Mouse (Mus musculus) MEL (cell line): ENCODE data around the gene Gabbr1.

ENCODE experiments used
- CTCF ChIP-seq, 3 experiments: IDR thresholded peaks in 2 of 3; conservative IDR thresholded peaks in 1 of 3; 2 replicates each; pipeline ENCODE4 v1.5.1; 2011 to 2012; ENCODE audit warnings: low read length in 3 of 3, low read depth in 2 of 3, mild to moderate bottlenecking in 2 of 3, improper control_type of control experiment in 1 of 3, inconsistent platforms in 1 of 3, mixed read lengths in 1 of 3, moderate library complexity in 1 of 3; ENCODE audit not compliant: control insufficient read depth in 1 of 3, insufficient read depth in 1 of 3, poor library complexity in 1 of 3, severe bottlenecking in 1 of 3
- POLR2A ChIP-seq, 2 experiments: IDR thresholded peaks; 2 replicates each; pipeline ENCODE4 v1.6.1; 2011 to 2012; ENCODE audit warnings: low read length in 2 of 2, mild to moderate bottlenecking in 2 of 2, control low read depth in 1 of 2, improper control_type of control experiment in 1 of 2, low read depth in 1 of 2, moderate library complexity in 1 of 2; ENCODE audit not compliant: control insufficient read depth in 1 of 2, insufficient read depth in 1 of 2, poor library complexity in 1 of 2
- USF2 ChIP-seq, 2 experiments: IDR thresholded peaks; 2 replicates each; pipeline ENCODE4 v1.6.1; 2011 to 2012; ENCODE audit warnings: improper control_type of control experiment in 2 of 2, low read length in 2 of 2, borderline replicate concordance in 1 of 2, inconsistent platforms in 1 of 2, low read depth in 1 of 2, mild to moderate bottlenecking in 1 of 2; ENCODE audit not compliant: insufficient read depth in 1 of 2

- no peak for TF ChIP-seq CTCF (IDR thresholded peaks at IDR 0.05 in 2 of 3, conservative IDR thresholded peaks at IDR 0.05 in 1 of 3; ENCODE audit: control insufficient read depth in 1 of 3, insufficient read depth in 1 of 3, low read depth in 2 of 3, low read length in 3 of 3, poor library complexity in 1 of 3, severe bottlenecking in 1 of 3)
- TF ChIP-seq USF2 (IDR thresholded peaks at IDR 0.05; ENCODE audit: borderline replicate concordance in 1 of 2, insufficient read depth in 1 of 2, low read depth in 1 of 2, low read length in 2 of 2) = no peak
- TF ChIP-seq POLR2A (IDR thresholded peaks at IDR 0.05; ENCODE audit: control insufficient read depth in 1 of 2, insufficient read depth in 1 of 2, low read depth in 1 of 2, low read length in 2 of 2, poor library complexity in 1 of 2) = no peak
These were observed 18.3 kb upstream of the Gabbr1 start for GRCm38 (mm10) chr17:37027486-37027885.
